Mouse (Mus musculus) spleen, adult 2 months (tissue): ENCODE results near the gene Mpzl3.

Experiments used
- CTCF ChIP-seq: fragments of 200-500 bp; IDR thresholded peaks from 2 replicates; pipeline ENCODE4 v1.5.1; 2011; ENCODE audit warnings: mild to moderate bottlenecking, inconsistent platforms; ENCODE audit not compliant: insufficient read depth, insufficient read length, insufficient replicate concordance; ENCODE audit errors: extremely low read depth
- POLR2A ChIP-seq: fragments of 200-500 bp; IDR thresholded peaks from 2 replicates; pipeline ENCODE4 v1.6.1; 2011; ENCODE audit warnings: low read depth, low read length, inconsistent platforms

DNA sequence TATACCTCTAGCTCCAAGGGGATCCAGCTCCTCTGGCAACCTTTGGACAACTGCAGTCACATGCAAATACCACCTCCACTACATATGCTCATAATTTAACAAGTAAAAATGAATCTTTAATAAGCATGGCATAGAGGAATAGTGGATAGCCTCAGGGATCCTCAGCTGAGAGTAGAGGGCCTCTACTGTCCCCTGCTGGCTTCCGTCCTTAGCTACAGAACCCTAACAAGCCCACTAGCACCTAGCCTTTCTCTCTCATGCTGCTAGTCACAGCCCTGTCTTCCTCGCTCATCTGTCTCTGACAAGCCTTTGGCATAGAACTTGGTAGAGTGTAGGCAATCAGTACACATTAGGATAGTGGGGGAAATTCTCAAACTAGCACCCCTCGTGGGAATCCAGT is 35.8 kb downstream of the Mpzl3 start:
- TF ChIP-seq POLR2A: no peak
- no peak for TF ChIP-seq CTCF
